Mouse (Mus musculus) lung, adult 2 months (tissue): ENCODE measurements around the gene Gna15.
A peak's percentile ranks its signal among the peaks of the same experiment; 100 is the strongest.

Source experiments
- CTCF ChIP-seq: fragments of 200-500 bp; IDR thresholded peaks from 2 replicates; pipeline ENCODE4 v1.5.1; 2011; ENCODE audit warnings: mild to moderate bottlenecking, low read length, control low read depth; ENCODE audit not compliant: insufficient read depth
- POLR2A ChIP-seq: fragments of 200-500 bp; IDR thresholded peaks from 2 replicates; pipeline ENCODE4 v1.6.1; 2011; ENCODE audit warnings: low read depth, mild to moderate bottlenecking, control low read depth, low read length, borderline replicate concordance; ENCODE audit errors: extremely low read depth

DNA sequence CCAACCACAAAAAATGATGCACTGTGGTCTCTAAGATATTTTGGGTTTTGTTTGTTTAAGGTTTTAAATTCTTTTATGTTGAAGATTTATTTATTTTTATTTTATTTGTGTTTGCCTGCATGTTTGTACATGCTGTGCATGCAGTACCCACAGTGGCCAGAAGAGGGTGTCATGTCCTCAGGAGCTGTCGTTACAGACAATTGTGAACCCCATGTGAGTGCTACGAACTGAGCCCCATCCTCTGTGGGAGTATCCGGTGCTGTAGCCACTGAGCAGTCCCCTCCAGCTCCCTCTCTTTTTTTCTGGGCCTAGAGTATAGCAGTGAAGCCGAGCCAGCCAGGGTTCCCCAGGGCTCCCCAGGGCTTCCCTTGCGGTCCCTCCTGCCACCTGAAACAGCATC is 29.2 kb upstream of the Gna15 start:
- TF ChIP-seq POLR2A (no peak), CTCF (peak; percentile 61)
